Mouse (Mus musculus) ES-E14 (cell line): ENCODE results near the gene Trp53rka. TPM values are rescaled to one million over a fixed set of nuclear protein-coding genes. Genes with fewer than 3 reads are reported as not detected.

Experiments
- DNase-seq: peaks from one replicate; pipeline ENCODE4 v3.0.0-alpha.2; 2013; ENCODE audit warnings: low read depth, low spot score
- H3K27ac ChIP-seq: 2 replicates; pipeline ENCODE4 v1.5.1; 2012; ENCODE audit warnings: low read depth, mild to moderate bottlenecking, low read length, moderate library complexity, mixed read lengths; ENCODE audit not compliant: poor library complexity, insufficient read depth, severe bottlenecking
- H3K36me3 ChIP-seq: 2 replicates; pipeline ENCODE4 v1.6.1; 2012; ENCODE audit warnings: mild to moderate bottlenecking, low read length, moderate library complexity, mixed read lengths; ENCODE audit not compliant: control insufficient read depth, poor library complexity, insufficient read depth, severe bottlenecking
- H3K4me1 ChIP-seq, 2 experiments: fragments of 150-350 bp in 1 of 2; sonication (generic) in 1 of 2; 2 replicates each; pipeline ENCODE4 v1.6.1; 2012; ENCODE audit warnings: low read length in 2 of 2, mild to moderate bottlenecking in 1 of 2, mixed read lengths in 1 of 2; ENCODE audit not compliant: control insufficient read depth in 2 of 2, insufficient read depth in 2 of 2, poor library complexity in 1 of 2
- H3K4me3 ChIP-seq, 2 experiments: fragments of 150-350 bp in 1 of 2; sonication (generic) in 1 of 2; 2 replicates each; pipeline ENCODE4 v1.5.1; 2012; ENCODE audit warnings: low read length in 2 of 2, low read depth in 1 of 2, mild to moderate bottlenecking in 1 of 2, mixed read lengths in 1 of 2; ENCODE audit not compliant: insufficient read depth in 1 of 2, poor library complexity in 1 of 2, severe bottlenecking in 1 of 2
- H3K9ac ChIP-seq: 2 replicates; pipeline ENCODE4 v1.6.1; 2012; ENCODE audit warnings: low read depth, mild to moderate bottlenecking, low read length, mixed read lengths; ENCODE audit not compliant: poor library complexity, insufficient read depth, severe bottlenecking
- H3K9me3 ChIP-seq: fragments of 150-350 bp; sonication (generic); 2 replicates; pipeline ENCODE4 v1.6.1; 2012; ENCODE audit warnings: low read depth, mild to moderate bottlenecking, low read length; ENCODE audit not compliant: control insufficient read depth, insufficient read depth
- CHD2 ChIP-seq: IDR thresholded peaks from 2 replicates; pipeline ENCODE4 v1.6.1; 2014; ENCODE audit warnings: mild to moderate bottlenecking, low read depth, low read length, inconsistent platforms
- HCFC1 ChIP-seq: IDR thresholded peaks from 2 replicates; pipeline ENCODE4 v1.6.1; 2012; ENCODE audit warnings: low read length, inconsistent platforms, borderline replicate concordance; ENCODE audit not compliant: insufficient read depth
- MAFK ChIP-seq: IDR thresholded peaks from 2 replicates; pipeline ENCODE4 v1.6.1; 2014; ENCODE audit warnings: mild to moderate bottlenecking, low read depth, low read length, inconsistent platforms; ENCODE audit not compliant: insufficient read depth
- ZC3H11A ChIP-seq: IDR thresholded peaks from 2 replicates; pipeline ENCODE4 v1.6.1; 2012; ENCODE audit warnings: low read depth, mild to moderate bottlenecking, inconsistent platforms, low read length, borderline replicate concordance
- ZNF384 ChIP-seq: IDR thresholded peaks from 2 replicates; pipeline ENCODE4 v1.6.1; 2012; ENCODE audit warnings: low read depth, low read length, inconsistent platforms
- in situ Hi-C, 2 experiments: fragments of 600-800 bp; cut with MboI; formaldehyde crosslinking; loops; one replicate each; pipeline ENCODE4 v1.15.1; 2025; ENCODE audit warnings: low sequenced_read_pairs in 2 of 2, inconsistent platforms in 1 of 2; ENCODE audit not compliant: unreplicated experiment in 2 of 2
- total RNA-seq: library from RNA; depleted of rRNA; stranded (reverse); fragments of 300-350 nt; gene quantifications from 2 replicates; pipeline ENCODE4 v1.2.3, GENCODE M21; 2012

Trp53rka gene
- total RNA-seq, 1 experiment = 22.0 TPM

DNA sequence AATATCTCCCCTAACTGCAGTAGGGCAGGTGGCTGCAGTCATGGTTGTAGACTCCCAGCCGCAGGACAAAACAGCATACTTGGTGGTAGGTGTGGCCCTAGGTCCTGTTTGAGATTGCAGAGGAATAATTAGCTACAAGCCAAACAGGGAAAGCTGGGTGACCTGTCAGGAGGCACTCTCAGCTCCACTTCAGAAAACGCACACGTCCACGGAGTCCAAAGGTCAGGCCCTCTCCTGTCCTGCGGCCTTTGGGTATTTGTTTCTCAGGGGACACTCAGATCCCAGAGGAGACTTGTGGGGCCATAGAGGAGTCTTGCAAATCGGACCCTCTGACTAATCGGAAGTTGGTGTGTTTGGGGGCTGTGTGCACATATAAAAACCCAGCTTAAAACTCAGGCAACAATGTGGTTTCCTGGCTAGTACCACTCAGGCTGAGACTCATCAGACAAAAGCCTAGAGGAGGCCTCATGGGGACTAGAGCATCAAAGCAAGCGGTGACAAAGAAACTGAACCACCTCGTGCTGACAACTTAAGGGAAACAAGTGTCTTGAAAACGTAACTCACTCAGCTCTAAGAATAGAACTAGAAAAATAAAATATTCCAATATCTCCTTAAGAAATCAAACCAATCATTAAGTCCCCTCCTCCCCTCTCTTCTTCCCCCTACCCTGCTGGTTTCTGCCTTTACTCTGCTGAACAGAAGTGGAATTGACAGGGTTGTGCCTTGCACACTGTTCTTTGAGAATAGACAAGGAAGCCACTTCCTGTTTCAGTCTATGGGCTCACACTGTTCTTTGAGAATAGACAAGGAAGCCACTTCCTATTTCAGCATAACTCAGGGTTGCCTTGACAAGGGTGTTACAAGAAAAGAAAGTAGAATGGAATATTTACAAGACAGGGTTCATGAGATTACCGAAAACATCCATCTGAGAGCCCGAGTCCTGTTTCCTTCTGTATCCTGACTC is 40.1 kb downstream of the Trp53rka start:
- H3K4me1 ChIP-seq = no peaks in the 10 kb centered on the region
- no peak overlapping the region for H3K9ac ChIP-seq
- no peaks in the 10 kb centered on the region for H3K36me3 ChIP-seq
- in situ Hi-C loops = no loop called here
- no peak overlapping the region for H3K4me3 ChIP-seq
- TF ChIP-seq MAFK = no peak
- TF ChIP-seq ZNF384 = no peak
- TF ChIP-seq CHD2 = no peak
- no peak for TF ChIP-seq ZC3H11A
- no peak for TF ChIP-seq HCFC1
- H3K9me3 ChIP-seq = no peaks in the 10 kb centered on the region
- no peak for DNase-seq
- no peak overlapping the region for H3K27ac ChIP-seq

DNA sequence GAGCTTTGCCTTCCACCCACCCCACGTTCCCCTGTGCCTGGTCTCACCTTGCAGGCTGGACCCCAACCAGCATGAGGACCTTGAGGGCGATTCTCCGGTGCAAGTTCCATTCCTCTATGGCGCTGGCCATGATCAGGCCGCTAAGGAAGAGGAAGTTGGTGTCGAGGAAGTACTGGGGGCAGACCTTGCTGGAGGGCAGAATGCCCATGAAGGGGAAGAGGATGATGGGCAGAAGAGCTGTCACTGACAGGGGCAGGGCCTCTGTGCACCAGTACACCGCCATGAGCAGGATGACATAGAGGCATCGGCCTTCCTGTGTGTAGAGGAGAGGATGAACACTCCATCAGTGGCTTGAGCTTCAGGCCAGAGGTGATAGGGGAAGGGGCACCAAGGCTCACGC is 44.6 kb downstream of the Trp53rka start:
- Histone ChIP-seq H3K4me1 (no peaks in the 10 kb centered on the region), H3K27ac (no peak overlapping the region), H3K9ac (no peak overlapping the region), H3K4me3 (no peak overlapping the region), H3K36me3 (no peaks in the 10 kb centered on the region), H3K9me3 (no peaks in the 10 kb centered on the region)
- TF ChIP-seq CHD2 (no peak), HCFC1 (no peak), ZNF384 (no peak), MAFK (no peak), ZC3H11A (no peak)
- no peak for DNase-seq
- in situ Hi-C loops = no loop called here

DNA sequence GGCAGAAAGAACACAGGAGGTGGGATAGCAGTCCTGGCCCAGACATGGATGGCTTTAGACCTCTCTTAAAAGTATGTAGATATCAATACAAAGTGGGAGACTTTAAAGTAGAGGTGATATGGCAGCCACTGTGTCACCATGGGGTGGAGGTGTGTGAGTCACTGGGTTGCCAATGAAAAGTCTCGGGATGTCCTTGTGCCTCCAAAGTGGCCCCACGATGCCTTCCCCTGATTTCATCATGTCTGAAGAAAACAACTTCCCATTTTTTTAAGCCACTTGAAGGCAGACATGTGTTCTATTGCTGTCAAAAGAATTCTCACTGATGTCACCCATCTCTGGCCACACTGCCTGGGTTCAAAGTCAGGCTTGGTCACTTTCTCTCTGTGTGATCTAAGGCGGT is 48.3 kb downstream of the Trp53rka start:
- Histone ChIP-seq H3K36me3 (no peaks in the 10 kb centered on the region), H3K27ac (no peak overlapping the region), H3K9ac (no peak overlapping the region), H3K4me1 (no peaks in the 10 kb centered on the region), H3K4me3 (no peak overlapping the region), H3K9me3 (no peaks in the 10 kb centered on the region)
- no peak for DNase-seq
- TF ChIP-seq MAFK (no peak), HCFC1 (no peak), ZNF384 (no peak)
- in situ Hi-C loops = no loop called here

DNA sequence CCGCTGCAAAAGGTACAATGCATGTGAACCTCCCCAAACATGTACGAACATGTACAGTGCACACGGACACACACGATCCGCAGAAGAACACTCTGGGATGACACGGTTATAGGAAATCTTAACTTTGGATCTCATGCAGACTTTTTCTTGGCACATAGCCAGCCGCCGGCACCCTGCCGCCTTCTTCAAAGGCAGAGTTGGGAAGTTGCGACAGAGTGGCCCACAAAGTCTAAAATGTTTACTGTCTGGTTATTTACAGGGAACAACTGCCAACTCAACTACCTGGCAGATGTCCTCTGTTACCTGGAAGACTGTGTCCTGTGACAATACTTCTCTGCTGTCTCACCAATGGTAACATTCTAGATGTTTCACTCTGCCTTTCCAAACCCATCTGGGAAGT is 50.1 kb downstream of the Trp53rka start:
- Histone ChIP-seq H3K36me3 (no peaks in the 10 kb centered on the region), H3K9ac (no peak overlapping the region), H3K4me3 (no peak overlapping the region), H3K4me1 (no peaks in the 10 kb centered on the region), H3K9me3 (no peaks in the 10 kb centered on the region), H3K27ac (no peak overlapping the region)
- no peak for DNase-seq
- in situ Hi-C loops = no loop called here
- TF ChIP-seq MAFK = no peak
- no peak for TF ChIP-seq HCFC1
- TF ChIP-seq ZNF384 = no peak
- TF ChIP-seq ZC3H11A = no peak
- TF ChIP-seq CHD2 = no peak
